Mouse (Mus musculus) thymus, postnatal 4 days (tissue): ENCODE results near the gene 4930404H24Rik.
"Not testable (repeated sequence)": the region's sequence is repeated elsewhere in the genome, so short reads cannot be mapped to it uniquely, and the experiment has no call there.

Experiments used
- DNase-seq: peaks from one replicate; pipeline ENCODE4 v3.0.0; 2021

The 4930404H24Rik gene

DNA sequence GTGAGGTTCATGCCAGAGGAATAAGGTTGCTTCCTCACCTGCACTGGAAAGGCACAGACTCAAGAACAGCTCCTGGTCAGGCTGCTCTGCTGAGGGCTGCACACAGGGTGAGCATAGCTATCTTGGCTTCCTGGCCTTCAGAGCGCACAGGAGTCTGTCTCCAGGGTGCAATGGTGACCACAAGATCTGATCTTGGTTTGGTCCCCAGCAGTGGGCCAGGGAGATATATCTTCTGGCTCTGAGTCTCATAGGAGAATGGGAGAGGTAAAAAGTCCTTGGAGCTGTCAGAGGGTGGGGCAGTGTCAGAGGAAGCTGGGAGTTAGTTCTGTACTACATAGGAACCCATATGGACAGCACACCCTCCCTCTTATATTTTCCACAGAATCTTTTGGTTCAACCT, 13.1 kb upstream of the 4930404H24Rik start:
- DNase-seq = no peak

DNA sequence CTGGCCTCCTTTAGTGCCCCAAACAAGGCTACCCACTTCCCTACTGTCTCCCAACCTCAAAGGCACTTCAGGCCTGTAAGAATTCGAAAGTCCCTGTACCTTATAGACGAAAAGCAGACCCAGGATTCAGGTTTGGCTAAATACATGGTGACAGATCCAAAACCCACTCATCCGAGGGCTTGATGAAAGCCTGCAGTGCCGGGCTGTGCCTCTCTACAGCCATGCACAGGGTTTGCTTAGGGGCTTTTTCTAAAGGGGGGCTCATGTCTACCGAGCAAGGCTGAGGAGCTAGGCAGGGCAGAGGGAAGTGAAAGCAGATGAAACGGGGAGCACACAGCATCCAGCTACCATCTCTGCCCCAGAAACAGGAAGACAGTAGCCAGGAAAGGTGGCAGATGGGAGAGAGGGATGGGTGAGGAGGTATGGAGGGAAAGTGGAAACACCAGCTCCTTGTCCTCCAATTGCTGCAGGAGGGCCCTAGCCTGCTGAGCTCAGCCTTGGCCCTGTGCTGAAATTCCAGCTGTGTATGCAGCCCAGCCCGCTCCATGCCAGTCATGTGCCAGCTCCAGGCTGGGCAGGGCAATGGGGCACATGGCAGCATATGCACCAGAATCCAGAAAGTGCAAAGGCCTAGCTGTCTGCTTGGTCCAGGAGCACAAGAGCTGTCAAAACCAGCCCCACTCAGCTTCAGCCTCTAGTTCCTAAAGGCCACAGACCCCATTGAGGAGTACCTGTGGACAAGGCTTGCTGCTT, 11.3 kb upstream of the 4930404H24Rik start:
- no peak for DNase-seq

DNA sequence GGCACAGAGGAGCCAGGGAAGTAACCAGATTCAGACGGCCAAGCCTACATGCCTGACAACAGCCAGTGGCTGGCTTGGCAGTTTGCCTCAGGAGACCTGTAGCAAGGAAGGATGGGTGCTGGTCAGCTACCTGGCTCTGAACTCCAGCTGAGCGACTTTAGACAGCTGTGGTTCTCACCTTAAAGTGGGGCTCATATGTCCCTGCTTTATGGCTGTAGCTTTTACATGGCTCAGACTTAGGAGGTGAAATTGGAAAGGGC, 10.8 kb upstream of the 4930404H24Rik start:
- no peak for DNase-seq

DNA sequence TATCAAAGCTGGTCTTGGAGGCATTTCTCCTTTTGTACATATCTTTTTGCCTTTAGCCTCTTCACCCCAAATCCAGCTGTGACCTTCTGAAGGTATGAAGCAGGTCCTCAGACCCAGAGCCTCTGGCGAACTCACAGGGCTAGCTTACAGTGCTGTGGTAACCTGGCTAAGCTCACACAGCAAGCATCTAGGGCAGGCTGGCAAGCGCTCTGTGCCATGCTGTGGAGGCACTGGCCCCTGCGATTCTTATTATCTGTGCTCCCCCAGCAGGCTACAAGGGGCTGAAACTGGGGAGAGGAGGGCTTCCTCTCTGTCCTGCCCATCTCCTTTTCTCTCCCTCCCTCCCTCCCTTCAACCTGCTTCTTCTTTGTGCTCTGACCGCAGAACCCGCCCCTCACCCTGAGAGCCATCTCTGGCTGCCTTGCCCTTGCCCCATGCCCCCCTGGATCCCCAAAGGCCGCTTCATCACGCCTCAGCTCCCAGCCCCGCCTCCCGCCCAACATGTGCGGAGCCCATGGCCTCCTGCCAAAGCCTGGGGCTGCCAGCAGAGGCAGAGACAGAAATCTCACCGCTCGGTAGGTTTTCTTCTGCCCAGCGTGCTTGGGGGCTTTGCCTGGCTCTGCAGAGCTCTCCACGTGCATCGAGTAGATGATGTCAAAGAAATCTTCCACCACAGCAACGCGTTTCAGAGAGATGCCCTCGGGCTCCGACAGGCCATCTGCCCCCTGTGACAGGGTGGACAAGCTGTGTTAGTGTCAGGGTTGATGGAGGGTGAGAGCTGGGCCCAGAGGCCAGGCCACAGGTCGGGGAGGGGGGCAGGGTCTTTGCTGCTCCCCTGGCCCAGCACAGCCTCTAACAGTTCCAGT, 9.2 kb upstream of the 4930404H24Rik start:
- peak; percentile 74 for DNase-seq

DNA sequence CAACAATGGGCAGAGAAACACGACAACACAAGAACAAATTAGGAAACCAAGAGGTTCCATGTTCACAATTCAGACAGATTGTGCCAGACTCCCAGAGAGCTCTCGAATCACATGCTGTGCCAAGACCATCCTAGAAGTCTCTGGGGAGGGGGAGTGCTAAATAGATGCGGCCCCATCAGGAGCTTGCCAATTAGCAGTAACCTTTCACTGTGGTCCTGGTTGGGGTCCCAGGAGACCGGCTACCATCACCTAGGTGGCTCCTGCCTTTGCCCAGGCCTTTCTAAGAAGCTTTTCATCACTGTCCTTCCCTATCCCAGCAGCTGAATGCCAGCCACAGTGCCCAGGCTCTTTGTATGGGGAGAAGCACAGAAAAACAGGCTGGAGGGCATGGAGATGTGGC, 8.5 kb upstream of the 4930404H24Rik start:
- no peak for DNase-seq

DNA sequence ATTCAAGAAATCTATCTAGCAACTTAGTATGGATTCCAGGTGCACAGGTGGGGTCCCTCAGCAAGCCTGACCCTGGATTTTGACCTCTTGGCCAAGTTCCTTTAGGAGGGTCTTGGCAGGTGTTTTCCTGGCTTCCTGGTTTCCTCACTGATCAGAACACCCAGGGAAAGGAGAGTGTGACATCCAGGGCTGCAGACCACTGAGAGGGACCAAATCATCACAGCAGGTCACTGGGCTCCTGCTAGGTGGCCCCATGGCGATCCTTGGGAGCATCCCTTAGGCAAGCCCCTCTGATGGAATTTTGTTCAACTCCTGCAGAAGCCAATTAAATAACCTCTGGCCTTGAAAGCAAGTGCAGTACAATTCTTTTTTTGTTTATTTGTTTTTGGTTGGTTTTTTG, 2.5 kb upstream of the 4930404H24Rik start:
- DNase-seq = no peak

DNA sequence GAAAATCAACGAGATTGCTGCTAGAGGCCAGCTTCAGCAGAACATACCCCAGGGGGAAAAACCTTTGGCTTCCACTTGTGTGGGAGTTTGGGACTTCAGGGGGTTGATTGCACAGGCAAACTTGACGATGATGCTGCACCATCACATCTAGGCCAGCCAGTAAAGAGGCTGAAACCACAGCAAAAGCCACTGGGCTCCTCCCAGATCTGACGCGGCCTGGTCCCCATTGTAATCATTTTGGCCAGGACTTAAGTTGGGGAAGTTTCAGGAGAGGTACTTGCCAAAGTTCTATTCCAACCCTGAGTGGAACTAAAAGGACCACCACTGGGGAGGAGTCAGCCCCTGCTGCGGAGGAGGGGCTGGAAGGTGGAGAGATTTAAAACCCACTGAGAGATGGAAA, 1.6 kb upstream of the 4930404H24Rik start:
- no peak for DNase-seq

DNA sequence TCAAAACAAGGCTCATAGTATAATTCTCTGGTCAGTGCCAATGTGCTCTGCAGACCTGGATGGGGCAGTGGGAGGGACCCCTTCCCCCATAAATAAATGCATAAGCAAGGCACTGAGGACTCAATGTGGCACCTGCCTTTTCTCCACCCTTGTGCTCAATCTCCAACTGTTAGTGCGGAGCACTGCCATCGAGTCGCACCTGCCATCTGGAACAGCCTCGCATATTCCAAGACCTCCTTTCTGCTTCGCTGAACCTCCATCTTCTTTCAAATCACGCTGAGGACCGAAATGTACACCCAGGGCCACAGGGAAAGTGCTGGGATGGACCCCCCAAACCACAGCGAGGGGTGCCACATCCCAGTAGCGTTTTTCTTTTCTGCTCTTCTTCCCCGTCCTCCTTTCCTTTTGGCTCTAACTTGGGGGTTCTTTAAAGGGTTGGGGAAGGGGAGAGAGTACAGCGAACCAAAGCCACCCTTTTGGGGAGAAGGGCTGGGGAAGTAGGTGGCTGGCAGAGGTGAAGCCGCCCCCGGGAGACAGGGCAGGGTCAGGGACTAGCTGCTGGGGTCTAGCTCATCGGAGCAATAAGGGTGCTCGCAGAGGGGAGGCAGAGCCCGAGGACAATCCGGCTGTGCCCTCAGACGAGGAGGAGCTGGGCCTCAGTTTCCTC, 945 bp upstream of the 4930404H24Rik start:
- DNase-seq = no peak

DNA sequence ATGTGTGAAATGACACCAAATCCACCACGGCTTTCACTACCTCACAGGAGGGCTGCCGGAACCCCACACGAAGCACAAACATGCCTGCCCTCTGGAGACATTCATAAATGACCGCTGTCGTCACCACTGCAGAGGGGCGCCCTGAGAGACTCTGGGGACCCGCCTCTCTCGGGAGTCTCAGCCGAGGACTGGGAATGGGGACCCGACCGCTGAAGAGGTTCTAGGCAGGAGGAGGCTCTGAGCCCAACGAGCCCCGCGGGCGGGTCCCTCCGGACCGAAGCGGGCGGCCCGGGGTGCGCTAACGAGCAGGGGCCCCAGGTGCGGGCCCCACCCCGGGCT, 442 bp upstream of the 4930404H24Rik start:
- no peak for DNase-seq

DNA sequence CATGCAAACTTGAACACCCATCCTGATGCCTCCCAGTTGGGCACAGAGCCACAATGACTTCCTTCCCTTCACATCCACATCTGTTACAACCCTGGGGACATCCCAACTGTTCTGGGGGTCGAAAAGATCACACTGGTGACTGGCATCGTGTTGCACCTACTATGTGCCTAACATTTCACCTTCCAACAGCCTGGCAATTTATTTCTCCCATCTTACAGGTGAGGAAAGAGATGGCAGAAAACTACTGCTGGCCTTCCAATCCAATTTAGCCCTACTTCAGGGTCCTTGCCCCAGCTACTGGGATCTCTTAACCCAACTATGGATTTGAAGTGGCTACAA, 772 bp downstream of the 4930404H24Rik start:
- no peak for DNase-seq

DNA sequence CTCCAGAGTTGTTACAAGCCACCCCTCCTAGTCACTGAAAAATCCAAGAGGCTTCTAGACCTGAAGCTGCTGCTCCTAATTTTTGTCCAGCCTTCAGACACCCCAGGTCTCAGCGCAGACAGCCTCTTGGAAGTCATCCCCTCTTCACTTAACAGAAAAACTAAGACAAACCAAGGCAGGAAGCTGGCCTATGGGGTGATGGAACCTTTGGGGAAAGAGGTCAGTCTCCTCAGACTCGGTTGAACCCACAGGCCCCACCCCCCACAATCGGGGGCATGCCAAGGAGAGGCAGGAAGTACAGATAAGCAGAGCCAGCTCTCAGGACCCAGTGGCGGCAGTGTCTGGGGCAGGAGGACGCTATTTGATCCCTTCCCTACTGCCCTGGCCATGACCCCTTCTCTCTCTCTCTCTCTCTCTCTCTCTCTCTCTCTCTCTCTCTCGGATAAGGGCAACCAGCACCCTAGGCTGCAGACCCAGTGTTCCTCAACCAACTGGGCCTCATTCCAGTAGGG, 1.2 kb downstream of the 4930404H24Rik start:
- peak; percentile 77 for DNase-seq

DNA sequence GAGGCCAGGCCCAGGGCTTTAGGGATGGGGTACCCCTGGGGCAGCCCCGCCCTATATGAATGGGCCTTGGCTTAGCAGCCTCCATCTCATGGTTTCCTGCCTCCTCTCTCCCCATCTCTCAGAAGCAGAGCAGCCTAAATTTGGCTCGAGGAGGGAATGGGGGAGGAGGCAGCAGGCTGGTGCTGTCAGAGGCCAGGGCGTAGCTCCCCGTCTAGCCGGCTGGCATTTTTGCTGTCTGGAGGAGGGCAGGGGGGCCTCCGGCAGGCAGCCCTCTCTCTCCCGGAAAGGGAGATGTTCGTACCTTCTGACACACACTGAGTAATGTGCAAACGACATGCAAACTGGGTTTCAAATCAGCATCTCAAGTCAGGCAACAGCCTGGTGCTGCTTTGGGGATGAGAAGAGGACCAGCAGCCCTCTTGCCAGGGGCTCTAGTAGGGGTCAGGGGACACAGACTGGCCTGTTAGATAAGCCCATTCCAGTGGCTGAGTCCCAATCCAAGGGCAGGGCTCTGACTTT, 1.8 kb downstream of the 4930404H24Rik start:
- peak; percentile 73 for DNase-seq

DNA sequence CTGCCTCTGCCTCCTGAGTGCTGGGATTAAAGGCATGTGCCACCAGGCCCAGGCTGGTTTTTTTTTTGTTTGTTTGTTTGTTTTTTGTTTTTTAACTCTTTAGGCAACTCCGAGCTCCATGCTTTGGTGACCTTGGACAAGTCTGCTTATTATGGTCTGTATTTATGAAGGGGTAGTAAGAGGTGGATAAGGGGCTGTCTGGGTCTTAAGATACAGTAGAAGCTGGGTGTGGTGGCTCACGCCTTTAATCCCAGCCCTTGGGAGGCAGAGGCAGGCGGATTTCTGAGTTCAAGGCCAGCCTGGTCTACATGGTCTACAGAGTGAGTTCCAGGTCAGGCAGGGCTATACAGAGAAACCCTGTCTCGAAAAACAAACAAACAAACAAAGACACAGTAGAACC, 2.8 kb downstream of the 4930404H24Rik start:
- not testable (repeated sequence) for DNase-seq

DNA sequence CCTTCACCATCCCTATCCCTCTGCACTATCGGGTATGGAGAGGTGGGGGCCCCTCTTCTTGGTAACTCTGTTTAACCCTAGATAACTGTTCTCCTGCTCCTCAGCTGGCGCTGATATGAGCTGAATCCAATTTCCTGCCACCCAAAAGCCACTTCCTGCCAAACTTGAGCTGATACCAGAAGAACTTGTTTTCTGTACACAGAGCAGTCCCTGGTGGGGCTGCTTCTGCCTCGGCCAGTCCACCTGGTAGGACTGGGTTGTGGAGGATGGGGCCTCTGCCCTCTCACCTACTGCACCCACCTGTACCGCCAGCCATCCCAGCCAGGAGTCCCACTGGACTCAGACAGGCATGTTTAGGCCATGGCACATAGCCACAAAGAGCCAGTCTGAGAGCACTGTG, 3.2 kb downstream of the 4930404H24Rik start:
- DNase-seq = peak; percentile 59

DNA sequence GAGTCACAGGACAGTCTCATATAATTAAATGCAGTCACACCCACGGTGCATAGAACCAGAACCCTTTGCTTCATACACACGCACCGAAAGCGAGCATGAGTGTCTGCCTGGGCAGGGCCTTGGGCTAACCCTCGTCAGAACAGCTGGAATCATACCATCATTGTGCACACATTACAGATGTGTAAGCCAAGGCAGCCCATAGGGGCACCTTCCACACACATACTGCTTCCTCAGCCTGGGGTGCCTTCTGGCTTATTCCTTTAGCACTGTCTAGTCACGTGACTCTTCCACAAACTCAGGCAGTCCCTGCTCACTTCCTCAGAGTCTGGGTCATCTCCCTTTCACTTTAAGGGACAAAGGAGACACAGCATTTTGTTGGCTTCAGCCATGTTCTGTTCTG, 3.7 kb downstream of the 4930404H24Rik start:
- peak; percentile 44 for DNase-seq

DNA sequence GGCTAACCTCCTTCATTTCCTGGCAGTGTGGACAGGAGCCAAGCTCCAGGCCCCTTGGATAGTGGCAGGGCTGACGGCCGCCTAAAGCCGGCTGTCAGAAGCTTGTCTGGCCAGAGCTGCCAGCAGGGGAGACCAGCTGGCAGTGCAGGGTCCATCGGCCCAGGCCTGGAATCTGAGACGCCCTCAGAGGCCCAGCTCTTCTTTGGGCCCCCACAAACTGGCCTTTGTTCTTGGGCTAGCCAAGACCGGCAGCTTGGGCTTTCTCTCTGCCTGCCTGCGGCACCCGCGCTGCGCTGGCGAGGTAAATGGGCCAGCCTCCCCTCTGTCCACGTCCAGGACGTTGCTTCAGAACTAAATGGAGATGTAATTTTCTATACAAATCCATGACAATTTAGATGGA, 4.3 kb downstream of the 4930404H24Rik start:
- no peak for DNase-seq

DNA sequence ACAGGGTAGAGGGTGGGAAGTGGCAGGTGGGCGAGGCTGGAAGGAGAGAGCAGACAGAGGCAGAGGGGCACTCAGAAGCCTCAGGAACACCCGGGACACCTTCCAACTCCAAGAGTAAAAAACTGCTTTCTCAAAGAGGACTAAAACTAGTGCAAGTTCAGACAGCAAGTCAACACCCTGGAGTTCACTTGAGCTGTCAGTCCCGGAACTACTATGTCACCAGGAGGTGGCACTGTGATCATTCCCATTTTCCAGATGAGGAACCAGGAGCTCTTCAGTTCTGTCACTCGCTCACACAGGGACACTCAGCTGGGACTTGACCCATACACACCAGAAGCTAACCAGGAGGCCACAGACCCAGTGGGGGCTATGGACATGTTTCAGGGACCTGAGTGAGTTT, 6.6 kb downstream of the 4930404H24Rik start:
- no peak for DNase-seq

DNA sequence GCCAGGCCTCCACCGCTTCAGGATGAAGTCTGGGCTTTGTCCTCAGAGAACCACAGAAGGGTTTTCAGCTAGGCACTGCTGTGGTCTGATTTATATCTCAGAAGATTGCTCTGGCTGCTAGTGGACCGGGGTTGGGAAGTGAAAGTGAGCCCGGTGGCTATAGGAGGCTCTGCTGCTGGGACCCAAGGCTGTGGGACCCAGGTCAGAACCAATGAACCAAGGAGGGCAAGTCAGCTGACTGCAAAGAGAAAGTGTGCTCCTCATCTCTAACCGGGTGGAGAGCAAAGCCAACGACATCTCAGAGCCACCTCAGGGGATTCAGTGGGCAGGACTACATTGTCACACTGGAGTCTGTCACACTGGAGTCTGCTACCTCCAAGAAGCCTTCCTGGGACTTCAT, 13.8 kb downstream of the 4930404H24Rik start:
- no peak for DNase-seq

DNA sequence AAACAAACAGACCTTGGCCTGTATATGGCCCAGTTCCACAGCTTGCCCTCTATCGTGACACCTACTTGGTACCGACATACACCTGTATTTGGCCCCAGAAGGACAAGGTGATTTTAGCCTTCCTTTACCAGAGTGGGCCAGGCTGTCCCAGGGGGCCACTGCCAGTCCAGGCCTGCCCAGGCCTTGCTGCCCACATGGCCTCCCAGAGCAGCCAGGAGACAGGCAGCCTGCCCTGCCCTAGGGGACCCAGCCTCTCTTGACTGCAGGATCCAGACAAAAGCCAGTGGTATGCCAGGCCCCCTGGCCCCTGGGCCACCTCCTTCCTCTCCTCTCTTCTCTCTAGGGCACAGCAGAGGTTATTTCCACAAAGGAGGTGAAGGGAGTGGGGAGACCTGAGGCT, 15.4 kb downstream of the 4930404H24Rik start:
- DNase-seq = no peak

DNA sequence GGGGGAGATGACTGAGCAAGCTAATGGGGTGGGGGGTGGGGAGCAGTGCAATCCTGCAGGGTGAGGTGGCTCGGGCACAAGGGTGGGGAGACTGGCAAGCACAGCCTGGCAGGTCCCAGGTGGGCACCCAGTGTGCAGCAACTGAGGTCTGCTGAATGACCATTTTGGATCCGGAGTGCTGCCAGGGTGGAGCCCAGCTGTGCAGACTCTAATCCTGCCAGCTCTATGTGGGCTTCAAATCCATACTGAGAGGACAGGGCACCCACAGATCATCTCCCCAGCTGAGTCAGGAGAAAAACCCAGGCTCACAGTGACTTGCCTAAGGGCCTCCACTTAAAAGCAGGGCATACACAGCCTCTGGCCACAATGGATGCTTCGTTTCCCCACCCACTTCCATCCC, 15.8 kb downstream of the 4930404H24Rik start:
- DNase-seq = no peak

DNA sequence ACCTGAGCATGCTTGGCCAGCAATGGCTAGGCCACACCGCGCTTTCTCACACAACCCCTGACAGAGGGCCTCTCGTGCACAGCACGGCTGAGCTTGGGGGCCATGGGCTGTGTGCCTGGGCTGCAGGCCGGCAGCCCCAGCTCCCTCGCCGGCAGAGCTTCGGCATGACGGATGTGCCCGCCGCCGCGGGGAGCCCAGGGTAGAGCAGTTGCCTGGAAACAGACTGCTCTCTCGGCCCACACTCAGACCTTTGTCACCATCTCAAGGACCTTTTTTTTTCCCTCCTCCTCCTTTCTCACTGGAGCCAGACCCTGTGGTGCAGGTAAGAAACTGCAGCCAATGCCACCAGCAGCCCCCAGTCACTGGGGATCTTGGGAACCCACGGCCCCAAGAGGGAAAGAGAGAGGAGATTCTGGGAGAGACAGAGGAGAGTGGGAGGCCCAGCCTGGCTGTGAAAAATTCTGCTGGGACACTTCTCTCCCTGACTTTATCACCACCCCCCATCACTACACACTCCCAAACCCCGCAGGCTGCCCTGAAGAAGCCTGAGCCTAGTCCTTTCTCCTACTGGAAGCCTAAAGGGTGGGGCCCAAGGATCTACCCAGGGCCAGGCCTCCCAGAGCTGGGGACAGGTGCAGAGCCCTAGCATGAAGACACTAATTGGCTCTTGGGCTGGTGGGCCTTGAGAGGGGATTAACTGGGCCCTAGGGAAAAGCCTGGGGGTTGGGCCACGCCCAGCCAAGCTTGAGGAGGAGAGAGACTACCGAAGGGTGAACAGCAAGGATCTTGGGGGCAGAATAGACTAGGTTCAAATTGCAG, 16.8 kb downstream of the 4930404H24Rik start:
- peak; percentile 60 for DNase-seq

DNA sequence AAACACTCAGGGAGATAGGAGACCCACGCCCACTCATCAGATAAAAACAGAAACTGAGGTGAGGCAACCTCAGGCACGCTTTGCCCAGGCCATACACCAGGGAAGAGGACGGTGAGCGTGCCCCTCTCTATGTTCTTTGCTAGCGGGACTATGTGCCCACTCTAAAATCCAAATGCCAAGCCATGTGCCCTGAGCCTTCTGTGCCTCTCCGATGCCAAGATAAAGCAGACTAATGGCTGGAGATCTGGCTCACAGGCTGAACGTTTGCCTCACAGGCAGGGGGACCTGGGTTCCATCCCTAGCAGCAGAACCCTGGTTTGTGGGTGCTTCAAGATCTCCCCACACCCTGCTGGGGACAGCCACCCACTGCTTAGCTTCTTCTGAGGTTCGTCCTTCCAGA, 17.5 kb downstream of the 4930404H24Rik start:
- no peak for DNase-seq

DNA sequence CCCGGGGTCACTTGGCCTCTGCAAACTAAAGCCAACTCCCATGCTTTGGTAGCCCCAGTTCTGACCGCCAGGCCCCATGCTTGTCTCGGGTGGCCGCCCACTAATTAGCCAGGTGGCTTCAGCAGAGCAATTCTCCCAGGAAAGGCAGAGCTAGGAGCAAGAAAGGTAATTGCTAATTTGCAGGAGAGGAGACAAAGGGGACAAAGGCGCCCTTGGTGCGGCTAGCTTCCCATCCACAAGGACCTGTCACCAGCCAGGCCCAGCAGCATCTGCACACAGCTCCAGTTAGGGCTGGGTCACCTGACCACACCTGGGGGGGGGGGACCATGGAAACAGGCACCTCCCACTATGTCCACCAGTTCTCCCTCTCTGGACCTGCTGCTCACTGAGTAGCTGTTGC, 19.0 kb downstream of the 4930404H24Rik start:
- DNase-seq = no peak
